Mouse (Mus musculus): ENCODE measurements around the gene Hyls1. TPM values are rescaled to one million over a fixed set of nuclear protein-coding genes. Genes with fewer than 3 reads are reported as not detected.

Gene Hyls1
- polyA plus RNA-seq, 1 experiment, result 5.8 TPM

DNA sequence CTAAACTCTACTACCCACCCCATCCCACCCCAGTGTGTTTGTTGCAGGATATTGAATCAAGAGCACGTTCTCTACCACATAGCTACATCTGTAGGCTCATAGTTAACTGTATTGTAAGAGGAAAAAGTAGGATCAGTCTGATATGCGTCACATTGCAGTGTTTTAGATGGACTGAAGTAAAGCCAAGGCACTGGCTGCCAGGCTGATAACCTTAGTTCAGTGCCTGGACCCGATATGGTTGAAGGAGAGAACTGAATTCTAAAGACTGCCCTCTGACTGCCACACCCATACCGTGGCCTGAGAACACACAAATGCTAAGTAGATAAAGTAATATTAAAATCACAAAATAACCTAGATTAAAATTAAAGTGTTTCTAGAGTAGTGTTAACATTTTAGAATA lies 34.3 kb downstream of the Hyls1 start:
- Histone ChIP-seq H3K27me3 (ENCODE audit: control insufficient read depth, insufficient read depth, insufficient read length) (no peaks in the 10 kb centered on the region), H3ac (ENCODE audit: control insufficient read depth, insufficient read length, low read depth) (no peak overlapping the region), H3K79me2 (ENCODE audit: control insufficient read depth, insufficient read depth) (no peaks in the 10 kb centered on the region), H3K36me3 (ENCODE audit: control insufficient read depth, insufficient read depth) (no peaks in the 10 kb centered on the region), H3K4me3 (ENCODE audit: insufficient read depth, poor library complexity, severe bottlenecking) (no peak overlapping the region), H3K79me3 (ENCODE audit: low read depth) (no peaks in the 10 kb centered on the region)
- no peak for TF ChIP-seq USF1 (IDR thresholded peaks at IDR 0.05; ENCODE audit: low read depth)
- TF ChIP-seq MAX (IDR thresholded peaks at IDR 0.05), result no peak
- TF ChIP-seq MYOD1 (IDR thresholded peaks at IDR 0.05; ENCODE audit: control insufficient read depth, insufficient read length, low read depth), result no peak
- no peak for TF ChIP-seq CEBPB (IDR thresholded peaks at IDR 0.05; ENCODE audit: low read depth)
- no peak for TF ChIP-seq FOSL1 (IDR thresholded peaks at IDR 0.05; ENCODE audit: insufficient read depth, low read length, poor library complexity, severe bottlenecking)
- no peak for TF ChIP-seq CTCF (IDR thresholded peaks at IDR 0.05; ENCODE audit: control insufficient read depth, insufficient read depth, insufficient read length)
- TF ChIP-seq MYOG (IDR thresholded peaks at IDR 0.05; ENCODE audit: control insufficient read depth, extremely low read depth, insufficient read length), result no peak

DNA sequence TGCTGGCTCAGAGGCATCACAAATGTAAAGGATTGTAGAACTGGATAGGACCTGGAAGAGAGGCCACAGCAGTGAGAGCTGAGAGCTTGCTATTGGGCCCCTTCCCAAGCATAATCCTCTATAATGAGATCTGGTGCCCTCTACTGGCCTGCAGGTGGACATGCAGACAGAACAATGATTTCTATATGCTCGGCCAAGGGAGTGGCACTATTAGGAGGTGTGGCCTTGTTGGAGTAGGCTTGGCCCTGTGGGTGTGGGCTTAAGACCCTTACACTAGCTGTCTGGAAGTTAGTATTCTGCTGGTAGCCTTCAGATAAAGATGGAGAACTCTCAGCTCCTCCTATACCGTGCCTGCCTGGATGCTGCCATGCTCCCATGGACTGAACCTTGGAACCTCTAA lies 35.1 kb downstream of the Hyls1 start:
- TF ChIP-seq FOSL1 (IDR thresholded peaks at IDR 0.05; ENCODE audit: insufficient read depth, low read length, poor library complexity, severe bottlenecking) (no peak), CTCF (IDR thresholded peaks at IDR 0.05; ENCODE audit: control insufficient read depth, insufficient read depth, insufficient read length) (peak; percentile 59)
- H3K27me3 ChIP-seq (ENCODE audit: control insufficient read depth, insufficient read depth, insufficient read length), result no peaks in the 10 kb centered on the region
- no peaks in the 10 kb centered on the region for H3K79me2 ChIP-seq (ENCODE audit: control insufficient read depth, insufficient read depth)
- no peaks in the 10 kb centered on the region for H3K79me3 ChIP-seq (ENCODE audit: low read depth)
- H3K4me3 ChIP-seq (ENCODE audit: insufficient read depth, poor library complexity, severe bottlenecking), result no peak overlapping the region
- no peaks in the 10 kb centered on the region for H3K36me3 ChIP-seq (ENCODE audit: control insufficient read depth, insufficient read depth)
- no peak overlapping the region for H3ac ChIP-seq (ENCODE audit: control insufficient read depth, insufficient read length, low read depth)

DNA sequence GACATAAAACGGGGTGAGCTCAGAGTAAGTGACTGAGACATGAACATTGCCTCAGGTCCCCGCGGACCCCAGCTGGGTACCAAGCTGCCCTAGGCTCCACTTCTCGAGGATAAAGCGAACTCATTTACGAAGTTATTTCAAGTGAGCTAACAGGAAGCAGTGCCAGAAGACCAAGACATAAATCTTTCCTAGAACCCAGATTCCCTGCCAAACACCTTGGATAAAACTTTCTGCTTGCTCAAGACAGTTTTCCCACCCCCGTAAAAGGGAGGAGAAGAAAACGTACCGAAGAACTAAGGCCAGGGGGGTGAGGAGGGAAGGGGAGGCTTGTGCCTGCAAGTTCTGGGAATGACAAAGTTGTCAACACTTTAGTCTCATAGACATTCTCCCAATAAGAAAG lies 36.9 kb downstream of the Hyls1 start:
- H3K79me3 ChIP-seq (ENCODE audit: low read depth), result no peaks in the 10 kb centered on the region
- no peaks in the 10 kb centered on the region for H3K27me3 ChIP-seq (ENCODE audit: control insufficient read depth, insufficient read depth, insufficient read length)
- no peak overlapping the region for H3ac ChIP-seq (ENCODE audit: control insufficient read depth, insufficient read length, low read depth)
- H3K79me2 ChIP-seq (ENCODE audit: control insufficient read depth, insufficient read depth), result no peaks in the 10 kb centered on the region
- H3K4me3 ChIP-seq (ENCODE audit: insufficient read depth, poor library complexity, severe bottlenecking), result no peak overlapping the region
- TF ChIP-seq MAX (IDR thresholded peaks at IDR 0.05) (no peak), USF1 (IDR thresholded peaks at IDR 0.05; ENCODE audit: low read depth) (no peak), FOSL1 (IDR thresholded peaks at IDR 0.05; ENCODE audit: insufficient read depth, low read length, poor library complexity, severe bottlenecking) (no peak), CTCF (IDR thresholded peaks at IDR 0.05; ENCODE audit: control insufficient read depth, insufficient read depth, insufficient read length) (no peak), MYOG (IDR thresholded peaks at IDR 0.05; ENCODE audit: control insufficient read depth, extremely low read depth, insufficient read length) (no peak), CEBPB (IDR thresholded peaks at IDR 0.05; ENCODE audit: low read depth) (no peak), MYOD1 (IDR thresholded peaks at IDR 0.05; ENCODE audit: control insufficient read depth, insufficient read length, low read depth) (no peak)
- H3K36me3 ChIP-seq (ENCODE audit: control insufficient read depth, insufficient read depth), result no peaks in the 10 kb centered on the region

DNA sequence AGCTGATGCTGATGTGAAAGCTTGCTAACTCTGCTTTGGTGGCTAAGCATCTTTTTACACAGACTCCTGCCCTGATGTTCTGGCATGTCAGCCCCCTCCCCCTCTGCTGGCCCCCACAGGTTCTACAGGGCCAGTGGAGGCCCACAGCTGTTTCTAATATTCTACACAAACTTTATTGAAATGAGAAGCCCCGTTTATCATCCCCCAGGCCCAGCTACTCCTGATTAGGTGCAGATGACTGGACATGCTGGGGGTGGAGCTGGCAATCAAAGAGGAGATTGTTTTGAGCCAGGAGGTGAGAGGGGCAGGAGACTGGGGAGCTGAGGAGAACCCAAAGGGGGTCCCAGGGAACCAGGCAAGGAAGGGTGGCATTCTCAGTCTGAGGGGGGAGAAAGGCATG lies 40.4 kb downstream of the Hyls1 start:
- Histone ChIP-seq H3K36me3 (ENCODE audit: control insufficient read depth, insufficient read depth) (no peaks in the 10 kb centered on the region), H3K79me3 (ENCODE audit: low read depth) (no peaks in the 10 kb centered on the region), H3K4me3 (ENCODE audit: insufficient read depth, poor library complexity, severe bottlenecking) (no peak overlapping the region), H3K27me3 (ENCODE audit: control insufficient read depth, insufficient read depth, insufficient read length) (no peaks in the 10 kb centered on the region), H3ac (ENCODE audit: control insufficient read depth, insufficient read length, low read depth) (no peak overlapping the region), H3K79me2 (ENCODE audit: control insufficient read depth, insufficient read depth) (no peaks in the 10 kb centered on the region)
- no peak for TF ChIP-seq FOSL1 (IDR thresholded peaks at IDR 0.05; ENCODE audit: insufficient read depth, low read length, poor library complexity, severe bottlenecking)
- no peak for TF ChIP-seq USF1 (IDR thresholded peaks at IDR 0.05; ENCODE audit: low read depth)
- TF ChIP-seq CTCF (IDR thresholded peaks at IDR 0.05; ENCODE audit: control insufficient read depth, insufficient read depth, insufficient read length), result no peak
- no peak for TF ChIP-seq CEBPB (IDR thresholded peaks at IDR 0.05; ENCODE audit: low read depth)
- no peak for TF ChIP-seq MYOG (IDR thresholded peaks at IDR 0.05; ENCODE audit: control insufficient read depth, extremely low read depth, insufficient read length)
- no peak for TF ChIP-seq MAX (IDR thresholded peaks at IDR 0.05)
- no peak for TF ChIP-seq MYOD1 (IDR thresholded peaks at IDR 0.05; ENCODE audit: control insufficient read depth, insufficient read length, low read depth)

DNA sequence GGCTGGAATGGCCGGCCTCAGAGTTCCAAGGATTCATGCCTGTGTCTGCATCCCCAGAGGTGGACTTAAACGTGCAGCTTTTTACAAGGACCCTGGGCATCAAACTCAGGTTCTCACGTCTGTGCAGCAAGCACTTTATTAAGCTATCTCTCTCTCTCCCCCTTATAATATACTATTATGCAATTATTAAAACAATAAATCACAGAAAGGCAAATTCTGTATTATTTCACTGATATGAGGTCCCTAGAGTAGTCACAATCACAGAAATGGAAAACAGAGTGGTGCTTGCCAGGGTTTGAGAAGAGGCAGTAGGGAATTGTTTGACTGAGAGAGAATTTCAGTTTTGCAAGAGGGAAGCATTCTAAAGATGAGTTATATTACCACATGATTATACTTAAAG lies 41.1 kb downstream of the Hyls1 start:
- Histone ChIP-seq H3K27me3 (ENCODE audit: control insufficient read depth, insufficient read depth, insufficient read length) (no peaks in the 10 kb centered on the region), H3K4me3 (ENCODE audit: insufficient read depth, poor library complexity, severe bottlenecking) (no peak overlapping the region), H3ac (ENCODE audit: control insufficient read depth, insufficient read length, low read depth) (no peak overlapping the region), H3K79me2 (ENCODE audit: control insufficient read depth, insufficient read depth) (no peaks in the 10 kb centered on the region), H3K79me3 (ENCODE audit: low read depth) (no peaks in the 10 kb centered on the region), H3K36me3 (ENCODE audit: control insufficient read depth, insufficient read depth) (no peaks in the 10 kb centered on the region)
- TF ChIP-seq MAX (IDR thresholded peaks at IDR 0.05) (no peak), USF1 (IDR thresholded peaks at IDR 0.05; ENCODE audit: low read depth) (no peak), MYOD1 (IDR thresholded peaks at IDR 0.05; ENCODE audit: control insufficient read depth, insufficient read length, low read depth) (no peak), CTCF (IDR thresholded peaks at IDR 0.05; ENCODE audit: control insufficient read depth, insufficient read depth, insufficient read length) (no peak), FOSL1 (IDR thresholded peaks at IDR 0.05; ENCODE audit: insufficient read depth, low read length, poor library complexity, severe bottlenecking) (no peak), MYOG (IDR thresholded peaks at IDR 0.05; ENCODE audit: control insufficient read depth, extremely low read depth, insufficient read length) (no peak), CEBPB (IDR thresholded peaks at IDR 0.05; ENCODE audit: low read depth) (no peak)

DNA sequence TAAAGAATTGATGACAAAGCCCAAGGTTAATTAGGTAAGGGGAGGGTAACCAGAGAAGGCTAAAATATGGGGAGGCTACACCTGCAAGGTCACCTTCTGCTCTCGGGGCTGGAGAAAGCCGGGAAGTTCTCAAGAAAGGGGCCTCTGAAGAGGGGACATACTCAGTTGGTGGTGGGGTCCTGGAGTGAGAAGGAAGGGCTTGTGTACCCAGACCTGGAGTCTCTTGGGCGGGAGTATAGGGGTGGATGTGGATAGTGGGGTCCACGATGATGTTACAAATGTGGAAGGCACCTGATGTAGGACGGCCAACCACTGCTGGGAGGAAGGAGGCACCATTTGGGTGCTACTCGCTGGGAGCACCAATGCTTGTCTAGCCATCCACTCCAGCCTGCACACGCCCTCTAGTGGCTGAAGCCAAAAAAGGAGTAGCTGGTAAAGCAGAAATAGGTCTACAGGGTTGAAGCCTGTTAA lies 46.2 kb downstream of the Hyls1 start:
- H3K4me3 ChIP-seq (ENCODE audit: insufficient read depth, poor library complexity, severe bottlenecking), result no peak overlapping the region
- peak; percentile 37 for TF ChIP-seq CTCF (IDR thresholded peaks at IDR 0.05; ENCODE audit: control insufficient read depth, insufficient read depth, insufficient read length)
- no peak for TF ChIP-seq MAX (IDR thresholded peaks at IDR 0.05)
- H3K79me2 ChIP-seq (ENCODE audit: control insufficient read depth, insufficient read depth), result no peaks in the 10 kb centered on the region
- no peaks in the 10 kb centered on the region for H3K27me3 ChIP-seq (ENCODE audit: control insufficient read depth, insufficient read depth, insufficient read length)
- no peaks in the 10 kb centered on the region for H3K36me3 ChIP-seq (ENCODE audit: control insufficient read depth, insufficient read depth)
- H3K79me3 ChIP-seq (ENCODE audit: low read depth), result no peaks in the 10 kb centered on the region
- H3ac ChIP-seq (ENCODE audit: control insufficient read depth, insufficient read length, low read depth), result no peak overlapping the region
